Mouse (Mus musculus): ENCODE measurements around the gene Rbm19. TPM values are rescaled to one million over a fixed set of nuclear protein-coding genes. Genes with fewer than 3 reads are reported as not detected.

Gene Rbm19
- polyA plus RNA-seq, 1 experiment, result 16.8 TPM

- Histone ChIP-seq H3K27ac (ENCODE audit: insufficient read depth, low read length) (no peak overlapping the region), H3K4me3 (ENCODE audit: insufficient read depth, low read length) (no peak overlapping the region), H3K4me1 (ENCODE audit: control insufficient read depth, insufficient read depth, low read length) (no peaks in the 10 kb centered on the region)
- TF ChIP-seq POLR2A (IDR thresholded peaks at IDR 0.05; ENCODE audit: low read depth, low read length), result no peak
- no peak for TF ChIP-seq CTCF (IDR thresholded peaks at IDR 0.05; ENCODE audit: borderline replicate concordance, insufficient read depth, low read length)
These were observed 75.4 kb downstream of the Rbm19 start for GRCm38 (mm10) chr5:120191620-120192019.

DNA sequence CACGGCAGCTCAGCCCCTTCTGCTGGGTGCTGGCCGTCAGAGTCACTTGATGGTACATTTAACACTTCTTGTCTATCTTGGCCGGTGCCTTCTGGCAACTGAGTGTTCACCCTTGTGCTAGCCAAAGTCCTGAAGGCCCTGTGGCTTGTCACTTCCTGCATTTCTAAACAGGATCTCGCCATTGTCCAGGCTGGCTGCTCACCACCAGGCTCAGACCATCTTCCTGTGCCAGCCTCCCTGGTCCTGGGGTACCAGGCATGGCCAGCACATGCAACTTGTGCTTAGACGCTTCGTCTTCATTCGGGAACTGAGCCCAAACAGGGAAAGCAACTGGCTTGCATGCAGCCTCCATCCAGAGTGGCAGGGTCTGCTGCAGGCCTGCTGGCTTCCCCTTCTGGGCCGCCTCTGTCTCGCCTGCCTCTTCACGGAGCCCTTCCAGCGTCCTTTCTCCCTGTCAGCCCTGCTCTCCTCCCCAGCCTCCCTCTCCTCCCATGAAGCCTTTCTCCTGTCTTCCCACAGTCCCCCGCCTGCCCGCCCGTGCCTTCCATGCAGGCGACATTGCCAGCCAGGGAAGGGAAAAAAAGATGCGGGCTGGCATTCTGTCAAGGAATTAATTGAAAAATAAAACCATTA, 78.2 kb downstream of the Rbm19 start:
- no peak overlapping the region for H3K4me3 ChIP-seq (ENCODE audit: insufficient read depth, low read length)
- no peak overlapping the region for H3K27ac ChIP-seq (ENCODE audit: insufficient read depth, low read length)
- H3K4me1 ChIP-seq (ENCODE audit: control insufficient read depth, insufficient read depth, low read length), result no peaks in the 10 kb centered on the region
- TF ChIP-seq POLR2A (IDR thresholded peaks at IDR 0.05; ENCODE audit: low read depth, low read length), result no peak
- no peak for TF ChIP-seq CTCF (IDR thresholded peaks at IDR 0.05; ENCODE audit: borderline replicate concordance, insufficient read depth, low read length)

DNA sequence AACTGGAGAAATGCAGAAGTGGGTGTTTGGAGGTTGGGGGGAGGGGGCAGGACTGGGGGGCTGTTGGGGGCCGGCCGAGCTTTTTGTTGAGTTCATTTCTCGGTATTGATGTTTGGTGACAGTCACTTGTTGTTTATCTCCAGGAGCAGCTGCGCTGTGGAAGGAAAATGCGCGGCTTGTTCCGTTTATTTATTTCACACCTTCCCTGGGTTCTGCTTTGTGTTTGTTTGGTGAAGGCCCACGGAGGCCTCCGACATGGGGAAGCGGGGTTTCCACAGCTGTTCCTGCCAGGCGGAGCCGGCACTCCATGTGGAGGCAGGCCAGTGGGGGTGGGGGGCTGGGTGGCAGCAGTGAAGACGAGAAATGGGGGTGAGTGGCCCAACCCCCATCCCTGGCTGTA, 78.7 kb downstream of the Rbm19 start:
- H3K27ac ChIP-seq (ENCODE audit: insufficient read depth, low read length), result no peak overlapping the region
- no peak overlapping the region for H3K4me3 ChIP-seq (ENCODE audit: insufficient read depth, low read length)
- TF ChIP-seq POLR2A (IDR thresholded peaks at IDR 0.05; ENCODE audit: low read depth, low read length), result no peak
- TF ChIP-seq CTCF (IDR thresholded peaks at IDR 0.05; ENCODE audit: borderline replicate concordance, insufficient read depth, low read length), result no peak
- no peaks in the 10 kb centered on the region for H3K4me1 ChIP-seq (ENCODE audit: control insufficient read depth, insufficient read depth, low read length)

GRCm38 (mm10) chr5:120196879-120197278, 80.6 kb downstream of the Rbm19 start:
- Histone ChIP-seq H3K4me1 (ENCODE audit: control insufficient read depth, insufficient read depth, low read length) (no peaks in the 10 kb centered on the region), H3K4me3 (ENCODE audit: insufficient read depth, low read length) (no peak overlapping the region), H3K27ac (ENCODE audit: insufficient read depth, low read length) (no peak overlapping the region)
- TF ChIP-seq CTCF (IDR thresholded peaks at IDR 0.05; ENCODE audit: borderline replicate concordance, insufficient read depth, low read length), result no peak
- TF ChIP-seq POLR2A (IDR thresholded peaks at IDR 0.05; ENCODE audit: low read depth, low read length), result no peak

DNA sequence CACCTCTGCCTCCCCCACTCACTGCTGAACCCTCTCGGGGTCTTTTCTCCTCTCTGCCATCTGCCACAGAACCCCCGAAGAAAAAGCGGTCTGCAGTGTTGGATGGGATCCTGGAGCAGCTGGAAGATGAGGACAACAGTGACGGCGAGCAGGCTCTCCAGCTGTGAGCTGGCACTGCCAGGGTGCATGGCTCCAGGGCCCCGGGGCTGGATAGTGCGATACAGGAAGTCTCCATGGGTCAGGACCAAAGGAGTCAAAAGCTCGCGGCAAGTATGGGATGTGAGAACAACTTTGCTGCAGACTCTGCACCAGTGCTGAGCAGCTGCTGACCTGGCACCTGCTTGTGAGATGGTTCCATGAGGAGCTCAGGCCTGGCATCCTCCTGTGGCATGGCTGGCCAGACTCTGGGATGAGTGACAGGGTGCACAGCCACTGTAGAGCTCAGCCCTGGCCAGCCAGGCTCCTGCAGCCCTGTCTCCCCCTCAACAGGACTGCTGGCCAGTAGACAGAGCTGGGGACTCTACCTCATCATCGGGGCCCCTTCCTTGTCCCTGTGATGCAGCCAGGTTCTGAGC, 81.6 kb downstream of the Rbm19 start:
- Histone ChIP-seq H3K27ac (ENCODE audit: insufficient read depth, low read length) (no peak overlapping the region), H3K4me3 (ENCODE audit: insufficient read depth, low read length) (no peak overlapping the region), H3K4me1 (ENCODE audit: control insufficient read depth, insufficient read depth, low read length) (no peaks in the 10 kb centered on the region)
- no peak for TF ChIP-seq CTCF (IDR thresholded peaks at IDR 0.05; ENCODE audit: borderline replicate concordance, insufficient read depth, low read length)
- TF ChIP-seq POLR2A (IDR thresholded peaks at IDR 0.05; ENCODE audit: low read depth, low read length), result no peak

GRCm38 (mm10) chr5:120199865-120200264, 83.6 kb downstream of the Rbm19 start:
- Histone ChIP-seq H3K4me1 (ENCODE audit: control insufficient read depth, insufficient read depth, low read length) (no peaks in the 10 kb centered on the region), H3K27ac (ENCODE audit: insufficient read depth, low read length) (no peak overlapping the region), H3K4me3 (ENCODE audit: insufficient read depth, low read length) (no peak overlapping the region)
- no peak for TF ChIP-seq POLR2A (IDR thresholded peaks at IDR 0.05; ENCODE audit: low read depth, low read length)
- no peak for TF ChIP-seq CTCF (IDR thresholded peaks at IDR 0.05; ENCODE audit: borderline replicate concordance, insufficient read depth, low read length)

GRCm38 (mm10) chr5:120204316-120204715, 88.1 kb downstream of the Rbm19 start:
- Histone ChIP-seq H3K4me1 (ENCODE audit: control insufficient read depth, insufficient read depth, low read length) (no peaks in the 10 kb centered on the region), H3K4me3 (ENCODE audit: insufficient read depth, low read length) (no peak overlapping the region), H3K27ac (ENCODE audit: insufficient read depth, low read length) (no peak overlapping the region)
- TF ChIP-seq CTCF (IDR thresholded peaks at IDR 0.05; ENCODE audit: borderline replicate concordance, insufficient read depth, low read length) (no peak), POLR2A (IDR thresholded peaks at IDR 0.05; ENCODE audit: low read depth, low read length) (no peak)

DNA sequence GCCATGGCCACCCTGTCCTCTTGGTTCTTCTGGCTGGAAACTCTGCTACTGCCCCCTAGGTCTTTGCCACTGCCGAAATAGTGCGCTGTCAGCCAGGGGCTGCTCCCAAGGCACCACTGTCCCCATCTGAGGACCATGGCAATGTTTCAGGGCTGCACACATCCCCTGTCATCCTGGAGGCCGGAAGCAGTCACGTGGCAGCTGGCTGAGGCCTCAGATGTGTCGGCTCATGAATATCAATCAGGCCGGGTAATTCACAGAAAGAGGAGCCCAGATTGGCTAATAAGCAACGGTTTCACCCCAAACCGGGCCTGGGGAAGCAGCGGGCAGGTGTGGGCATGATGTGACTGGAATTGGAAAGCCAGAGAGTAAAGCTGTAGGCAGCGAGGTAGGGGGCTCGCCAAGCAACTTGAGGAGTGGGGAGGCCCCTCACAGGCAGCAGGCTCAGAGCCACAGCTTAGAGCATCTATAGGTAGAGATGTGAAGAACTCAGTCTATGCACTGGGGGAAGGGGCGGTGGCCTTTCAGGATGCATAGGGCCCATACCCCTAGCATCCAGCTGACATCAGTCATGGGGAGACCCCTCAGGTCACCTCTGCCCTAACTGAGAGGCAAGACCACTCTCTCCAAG, 90.2 kb downstream of the Rbm19 start:
- Histone ChIP-seq H3K4me1 (ENCODE audit: control insufficient read depth, insufficient read depth, low read length) (no peaks in the 10 kb centered on the region), H3K27ac (ENCODE audit: insufficient read depth, low read length) (no peak overlapping the region), H3K4me3 (ENCODE audit: insufficient read depth, low read length) (no peak overlapping the region)
- TF ChIP-seq CTCF (IDR thresholded peaks at IDR 0.05; ENCODE audit: borderline replicate concordance, insufficient read depth, low read length), result no peak
- TF ChIP-seq POLR2A (IDR thresholded peaks at IDR 0.05; ENCODE audit: low read depth, low read length), result no peak

DNA sequence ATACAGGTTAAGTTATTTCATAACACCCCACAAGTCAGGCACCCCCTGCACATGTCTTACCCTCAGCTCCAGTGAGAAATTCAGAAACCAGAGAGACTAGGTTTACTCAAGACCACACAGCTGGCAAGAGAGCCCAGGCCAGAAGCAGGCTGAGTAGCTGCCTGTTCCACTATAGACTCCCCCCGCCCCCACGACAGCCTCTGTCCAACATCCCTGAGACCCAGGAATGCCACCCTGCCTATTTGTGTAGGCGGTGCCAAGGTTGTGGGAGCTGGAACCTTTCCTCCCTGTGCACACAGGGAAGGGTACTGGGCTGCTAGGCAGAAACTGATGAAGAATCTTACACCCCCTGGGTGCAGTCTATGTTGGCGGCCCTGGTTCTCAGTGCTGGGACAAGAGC, 91.2 kb downstream of the Rbm19 start:
- TF ChIP-seq CTCF (IDR thresholded peaks at IDR 0.05; ENCODE audit: borderline replicate concordance, insufficient read depth, low read length) (no peak), POLR2A (IDR thresholded peaks at IDR 0.05; ENCODE audit: low read depth, low read length) (no peak)
- no peak overlapping the region for H3K27ac ChIP-seq (ENCODE audit: insufficient read depth, low read length)
- no peak overlapping the region for H3K4me3 ChIP-seq (ENCODE audit: insufficient read depth, low read length)
- H3K4me1 ChIP-seq (ENCODE audit: control insufficient read depth, insufficient read depth, low read length), result no peaks in the 10 kb centered on the region

DNA sequence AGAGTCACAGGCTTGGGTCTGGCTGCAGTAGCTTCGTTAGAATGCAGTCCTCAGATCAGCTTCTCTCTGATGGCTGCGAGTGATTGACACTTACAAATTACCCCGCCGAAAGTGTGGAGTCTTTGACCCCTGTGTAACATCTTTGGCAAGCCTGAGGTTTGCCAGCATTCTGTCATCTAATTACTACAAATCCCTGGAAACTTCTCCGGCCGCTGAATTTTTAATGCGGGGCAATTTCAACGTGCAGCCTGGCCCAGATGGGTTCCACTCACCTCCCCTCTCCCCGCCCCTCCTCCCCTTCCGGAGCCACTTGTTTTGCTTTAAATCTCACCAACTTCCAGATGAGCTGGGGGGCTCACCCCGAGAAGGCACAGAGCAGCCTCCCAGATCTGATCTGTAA, 94.4 kb downstream of the Rbm19 start:
- Histone ChIP-seq H3K4me3 (ENCODE audit: insufficient read depth, low read length) (no peak overlapping the region), H3K27ac (ENCODE audit: insufficient read depth, low read length) (no peak overlapping the region), H3K4me1 (ENCODE audit: control insufficient read depth, insufficient read depth, low read length) (no peaks in the 10 kb centered on the region)
- TF ChIP-seq CTCF (IDR thresholded peaks at IDR 0.05; ENCODE audit: borderline replicate concordance, insufficient read depth, low read length), result no peak
- no peak for TF ChIP-seq POLR2A (IDR thresholded peaks at IDR 0.05; ENCODE audit: low read depth, low read length)

All from embryonic fibroblast, embryonic 13.5 days (primary cell).